Mouse (Mus musculus) CD4-positive, CD25-positive, alpha-beta regulatory T cell, adult 4 months (primary cell): ENCODE results near the gene Rabgap1l. TPM values are rescaled to one million over a fixed set of nuclear protein-coding genes. Genes with fewer than 3 reads are reported as not detected.
A peak's percentile ranks its signal among the peaks of the same experiment; 100 is the strongest.

Source experiments
- ATAC-seq: one replicate; pipeline ENCODE4 v1.8.0; 2017
- polyA plus RNA-seq, 2 experiments: library from polyadenylated mRNA; unstranded; fragments of 100-300 nt; shearing (Covaris generic); gene quantifications; one replicate each; pipeline ENCODE4 v1.2.1; 2017

Rabgap1l gene
- polyA plus RNA-seq, 2 experiments from 2014 or later = 268 to 348 TPM

- no peak for ATAC-seq
Observed at GRCm38 (mm10) chr1:160277940-160278682, 514.9 kb downstream of the Rabgap1l start.

- ATAC-seq = no peak
Observed at GRCm38 (mm10) chr1:160275248-160275647, 517.8 kb downstream of the Rabgap1l start.

GRCm38 (mm10) chr1:160273133-160273743, 519.8 kb downstream of the Rabgap1l start:
- ATAC-seq = no peak

- no peak for ATAC-seq
Observed at GRCm38 (mm10) chr1:160271282-160271967, 521.6 kb downstream of the Rabgap1l start.

GRCm38 (mm10) chr1:160268322-160268721, 524.7 kb downstream of the Rabgap1l start:
- ATAC-seq = no peak

GRCm38 (mm10) chr1:160263630-160264346, 529.2 kb downstream of the Rabgap1l start:
- no peak for ATAC-seq

GRCm38 (mm10) chr1:160263053-160263452, 530.0 kb downstream of the Rabgap1l start:
- no peak for ATAC-seq

- no peak for ATAC-seq
Observed at GRCm38 (mm10) chr1:160262415-160262814, 530.6 kb downstream of the Rabgap1l start.

GRCm38 (mm10) chr1:160261849-160262248, 531.2 kb downstream of the Rabgap1l start:
- no peak for ATAC-seq

- ATAC-seq = no peak
Observed at GRCm38 (mm10) chr1:160260605-160261004, 532.4 kb downstream of the Rabgap1l start.

GRCm38 (mm10) chr1:160259884-160260283, 533.1 kb downstream of the Rabgap1l start:
- ATAC-seq = no peak

- ATAC-seq = no peak
Observed at GRCm38 (mm10) chr1:160253108-160253507, 539.9 kb downstream of the Rabgap1l start.

- no peak for ATAC-seq
Observed at GRCm38 (mm10) chr1:160251388-160252007, 541.5 kb downstream of the Rabgap1l start.

- no peak for ATAC-seq
Observed at GRCm38 (mm10) chr1:160250782-160251181, 542.2 kb downstream of the Rabgap1l start.

- no peak for ATAC-seq
Observed at GRCm38 (mm10) chr1:160249786-160250185, 543.2 kb downstream of the Rabgap1l start.

- peak; percentile 66 for ATAC-seq
Observed at GRCm38 (mm10) chr1:160247473-160247872, 545.5 kb downstream of the Rabgap1l start.

GRCm38 (mm10) chr1:160246844-160247243, 546.2 kb downstream of the Rabgap1l start:
- peak; percentile 39 for ATAC-seq

- ATAC-seq = peak; percentile 65
Observed at GRCm38 (mm10) chr1:160245954-160246353, 547.1 kb downstream of the Rabgap1l start.

GRCm38 (mm10) chr1:160244689-160245088, 548.3 kb downstream of the Rabgap1l start:
- peak; percentile 38 for ATAC-seq

GRCm38 (mm10) chr1:160240091-160240490, 552.9 kb downstream of the Rabgap1l start:
- ATAC-seq = no peak

- no peak for ATAC-seq
Observed at GRCm38 (mm10) chr1:160238852-160239443, 554.1 kb downstream of the Rabgap1l start.

GRCm38 (mm10) chr1:160237981-160238380, 555.0 kb downstream of the Rabgap1l start:
- no peak for ATAC-seq
